Mouse (Mus musculus) layer of hippocampus, postnatal 25 days (tissue): ENCODE measurements around the gene Zfp985. TPM values are rescaled to one million over a fixed set of nuclear protein-coding genes. Genes with fewer than 3 reads are reported as not detected.
"Not testable (repeated sequence)": the region's sequence is repeated elsewhere in the genome, so short reads cannot be mapped to it uniquely, and the experiment has no call there.

Source experiments
- DNase-seq, 2 experiments: peaks; one replicate each; pipeline ENCODE4 v3.0.0; 2022; ENCODE audit warnings: mixed read lengths in 2 of 2, low spot score in 1 of 2; ENCODE audit errors: extremely low spot score in 1 of 2
- total RNA-seq, 2 experiments: library from RNA; stranded (reverse); gene quantifications; 2 replicates each; pipeline ENCODE4 v1.2.3; 2021

Gene Zfp985
- total RNA-seq, 2 experiments from 2014 or later, result not detected

GRCm38 (mm10) chr4:147601881-147602280, 48.8 kb downstream of the Zfp985 start:
- no peak for DNase-seq

- no peak for DNase-seq
These were observed 50.7 kb downstream of the Zfp985 start for GRCm38 (mm10) chr4:147603806-147604205.

- DNase-seq, result no peak
These were observed 52.4 kb downstream of the Zfp985 start for GRCm38 (mm10) chr4:147605521-147605920.

GRCm38 (mm10) chr4:147606511-147606910, 53.4 kb downstream of the Zfp985 start:
- DNase-seq, result not testable (repeated sequence)

GRCm38 (mm10) chr4:147633818-147634262, 80.8 kb downstream of the Zfp985 start:
- not testable (repeated sequence) for DNase-seq

Other genes starting within 250 kb of the Zfp985 start
- under 1 TPM in 1 of 2 experiments, not detected in 1; 0.21 TPM for gene Zfp988, start 247.6 kb upstream of the Zfp985 start, total RNA-seq
- not detected for gene Zfp978, start 192.0 kb upstream of the Zfp985 start, total RNA-seq
- gene Zfp982, start 60.9 kb upstream of the Zfp985 start, total RNA-seq, result 1 to 10 TPM; 2.2 to 3.2 TPM
- gene Gm16503, start 13.1 kb upstream of the Zfp985 start, total RNA-seq, result under 1 TPM; 0.30 to 0.35 TPM
- gene Zfp979, start 89.2 kb downstream of the Zfp985 start, total RNA-seq, result under 1 TPM; 0.31 to 0.44 TPM
- not detected for gene Zfp534, start 149.3 kb downstream of the Zfp985 start, total RNA-seq